Mouse (Mus musculus) ES-E14 (cell line): Measurements from ENCODE around the gene Cdc26.

ENCODE experiments used
- CHD2 ChIP-seq: IDR thresholded peaks from 2 replicates; pipeline ENCODE4 v1.6.1; 2014; ENCODE audit warnings: mild to moderate bottlenecking, low read depth, low read length, inconsistent platforms
- MAFK ChIP-seq: IDR thresholded peaks from 2 replicates; pipeline ENCODE4 v1.6.1; 2014; ENCODE audit warnings: mild to moderate bottlenecking, low read depth, low read length, inconsistent platforms; ENCODE audit not compliant: insufficient read depth

DNA sequence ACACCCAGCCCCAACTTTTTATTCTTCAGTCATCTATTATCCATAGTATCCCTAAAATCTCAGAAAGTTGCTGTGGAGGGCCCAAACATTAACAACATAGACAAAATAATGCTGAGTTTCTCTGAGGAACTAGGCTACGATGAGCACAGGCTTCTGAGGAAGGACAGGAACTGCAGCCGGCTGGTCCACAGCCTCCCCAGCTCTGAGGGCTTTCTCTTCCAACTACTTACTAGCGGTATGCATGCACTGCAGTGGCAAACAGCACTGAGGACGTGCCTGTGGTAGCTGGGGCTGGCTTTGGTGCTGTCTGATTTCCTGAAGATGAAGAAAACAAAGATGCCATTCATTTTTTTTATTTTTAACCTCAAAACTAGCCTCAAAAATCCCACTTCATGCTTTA, 62.6 kb downstream of the Cdc26 start:
- no peak for TF ChIP-seq CHD2
- TF ChIP-seq MAFK = no peak
